19 mouse cellular contexts compared by ENCODE assay signal in the genomic region with DNA sequence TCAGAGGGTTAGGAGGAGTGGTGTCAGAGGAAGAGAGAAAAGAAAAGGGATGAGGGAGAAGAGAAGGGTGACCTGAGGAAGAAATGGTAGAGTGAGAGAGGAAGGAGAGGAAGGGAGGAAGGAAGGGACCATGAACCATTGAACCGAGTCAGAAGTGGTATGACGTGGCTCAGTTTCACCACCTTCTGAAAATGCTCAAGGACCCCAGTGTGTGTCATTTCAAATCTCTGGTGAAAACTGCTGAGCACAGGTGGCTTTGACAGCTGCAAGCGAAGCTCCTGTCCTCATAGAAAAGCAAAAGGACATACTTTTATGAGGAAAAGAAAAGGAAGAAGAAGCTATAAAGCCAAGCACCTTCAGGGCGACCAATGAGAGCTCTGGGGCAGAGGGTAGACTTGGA.
DNase-seq lines count a peak whose midpoint lies in the region; ATAC-seq and TF ChIP-seq lines count a peak whose summit lies in the region.
"Had no signal": no experiment of that assay in that cellular context is flagged by ENCODE, and none has a peak within 500 bp of the region (broad histone marks: within the 10 kb centered on the region; RNA-seq: fewer than 3 reads in every experiment).

No protein-coding gene starts in this region.

- DNase-seq in heart, embryonic 10.5 days (ENCODE audit: low spot score): peak; percentile 61
- DNase-seq in heart, postnatal 36 days: no peak
- peak; percentile 21 for DNase-seq in CH12.LX (ENCODE audit: extremely low read depth)
- DNase-seq: adrenal gland, adult 2 months; adrenal gland, adult 8-10 months; adrenal gland, postnatal 10 days; adrenal gland, postnatal 14 days; adrenal gland, postnatal 25 days; adrenal gland, postnatal 36 days; B cell, adult 2 months; cerebellum, adult 11 months; cerebellum, adult 11-12 months; cerebellum, adult 18-20 months; cerebellum, adult 2 months had no signal

- no peaks in the 10 kb centered on the region for H3K9me3 ChIP-seq in heart, embryonic 10.5 days
- peaks cover 2% of the 10 kb centered on the region for H3K9me3 ChIP-seq in CH12.LX (replicated peaks; ENCODE audit: low read length)
- H3K9me3 ChIP-seq in intestine, postnatal 0 days (ENCODE audit: control insufficient read depth): no peaks in the 10 kb centered on the region

- no peaks in the 10 kb centered on the region for H3K4me1 ChIP-seq in heart, embryonic 10.5 days
- H3K4me1 ChIP-seq in CH12.LX (ENCODE audit: control insufficient read depth in 1 of 2, insufficient read depth in 2 of 2): peaks cover 2 to 13% of the 10 kb centered on the region in 2 experiments; a peak in 2 of 4 replicates
- no peaks in the 10 kb centered on the region for H3K4me1 ChIP-seq in intestine, postnatal 0 days (replicated peaks; ENCODE audit: control insufficient read depth, insufficient read depth, low read length)

- dilution Hi-C loops in CH12.LX (cut with MboI; ENCODE audit: extremely low pct_ligation_motif_present, extremely low pct_unique_long_range_greater_than_20kb, low sequenced_read_pairs): no loop called here

- no peak for TF ChIP-seq POLR2A in CH12.LX (IDR thresholded peaks at IDR 0.05; ENCODE audit: low read depth, low read length)

- 76% methylated on average over 4 of the region's 4 CpGs for WGBS in heart, embryonic 10.5 days
- 85% methylated on average over 4 of the region's 4 CpGs for WGBS in intestine, postnatal 0 days

- H3K9ac ChIP-seq in CH12.LX (ENCODE audit: insufficient read depth, low read depth): no peak overlapping the region
- H3K9ac ChIP-seq in intestine, postnatal 0 days (ENCODE audit: low read depth, low read length): no peak overlapping the region

- ATAC-seq in intestine, postnatal 0 days: no peak
- ATAC-seq: activated CD4-positive, CD25-positive, alpha-beta regulatory T cell, adult 4 months; CD4-positive, CD25-positive, alpha-beta regulatory T cell, adult 4 months; Patski had no signal

- H3K79me2 ChIP-seq in CH12.LX (replicated peaks; ENCODE audit: control insufficient read depth, extremely low read depth, insufficient read depth, poor library complexity, severe bottlenecking): no peaks in the 10 kb centered on the region

- no peak for TF ChIP-seq CTCF in CH12.LX (conservative IDR thresholded peaks at IDR 0.05 in 1 of 2, IDR thresholded peaks at IDR 0.05 in 1 of 2; ENCODE audit: low read depth in 2 of 2, low read length in 2 of 2)
- no peak for TF ChIP-seq CTCF in intestine, postnatal 0 days (IDR thresholded peaks at IDR 0.05; ENCODE audit: low read depth)

- H3K4me3 ChIP-seq in heart, embryonic 10.5 days: no peak overlapping the region
- no peak overlapping the region for H3K4me3 ChIP-seq in CH12.LX (replicated peaks in 1 of 3; ENCODE audit: low read depth in 2 of 3, low read length in 2 of 3, poor library complexity in 1 of 3)
- no peak overlapping the region for H3K4me3 ChIP-seq in intestine, postnatal 0 days (ENCODE audit: low read depth, low read length)

- H3K4me2 ChIP-seq in CH12.LX (ENCODE audit: insufficient read depth, low read depth, poor library complexity, severe bottlenecking): 0 out of 2 replicates have a peak overlapping the region, but pooled peaks have one; percentile 22
- H3K4me2 ChIP-seq in intestine, postnatal 0 days (replicated peaks; ENCODE audit: low read depth): no peak overlapping the region

- H3K27me3 ChIP-seq in heart, embryonic 10.5 days (ENCODE audit: insufficient read depth, poor library complexity, severe bottlenecking): no peaks in the 10 kb centered on the region
- peaks cover 50% of the 10 kb centered on the region for H3K27me3 ChIP-seq in CH12.LX (replicated peaks)
- H3K27me3 ChIP-seq in intestine, postnatal 0 days (replicated peaks; ENCODE audit: control insufficient read depth, insufficient read depth, low read length): no peaks in the 10 kb centered on the region
- H3K27me3 ChIP-seq: Patski had no signal

- intact Hi-C loops in heart, postnatal 36 days (cut with DNase I): no loop called here

- TF ChIP-seq EP300 in CH12.LX (IDR thresholded peaks at IDR 0.05; ENCODE audit: low read length): peak; percentile 66

- no peaks in the 10 kb centered on the region for H3K36me3 ChIP-seq in heart, embryonic 10.5 days
- no peaks in the 10 kb centered on the region for H3K36me3 ChIP-seq in CH12.LX (replicated peaks in 1 of 2; ENCODE audit: control insufficient read depth in 1 of 2, insufficient read depth in 1 of 2, low read length in 1 of 2)
- no peaks in the 10 kb centered on the region for H3K36me3 ChIP-seq in intestine, postnatal 0 days (ENCODE audit: control insufficient read depth, insufficient read depth)
- H3K36me3 ChIP-seq: G1E had no signal

- no peak overlapping the region for H3K27ac ChIP-seq in heart, embryonic 10.5 days
- H3K27ac ChIP-seq in CH12.LX (ENCODE audit: insufficient read depth, low read depth): no peak overlapping the region
- no peak overlapping the region for H3K27ac ChIP-seq in intestine, postnatal 0 days (ENCODE audit: low read depth, low read length)

- in situ Hi-C loops in CH12.LX (cut with MboI; ENCODE audit: low pct_ligation_motif_present, low pct_unique_long_range_greater_than_20kb, low sequenced_read_pairs): loop anchor here (25.0 kb wide), 1 partner anchor 1490 kb away; no protein-coding TSS in a partner anchor

- TF ChIP-seq RAD21 in CH12.LX (IDR thresholded peaks at IDR 0.05; ENCODE audit: low read depth, low read length): no peak

TF ChIP-seq in CH12.LX, 34 proteins besides CTCF, POLR2A, EP300 and RAD21:
- TF ChIP-seq JUND (conservative IDR thresholded peaks at IDR 0.05; ENCODE audit: low read depth, low read length) (peak; percentile 40; the same call in 1 of the 2 replicates), TCF12 (IDR thresholded peaks at IDR 0.05; ENCODE audit: low read depth, low read length) (peak; percentile 59; the same call in 1 of the 2 replicates), PAX5 (IDR thresholded peaks at IDR 0.05; ENCODE audit: low read length) (no peak), E2F4 (IDR thresholded peaks at IDR 0.05; ENCODE audit: insufficient replicate concordance, low read depth, low read length) (no peak), MAX (IDR thresholded peaks at IDR 0.05; ENCODE audit: low read length) (no peak), IRF4 (IDR thresholded peaks at IDR 0.05; ENCODE audit: low read depth, low read length) (peak; percentile 22; the same call in 1 of the 2 replicates), JUN (IDR thresholded peaks at IDR 0.05; ENCODE audit: insufficient read depth, low read depth, low read length) (0 out of 2 replicates have a peak, but pooled peaks have one; percentile 4), ZKSCAN1 (IDR thresholded peaks at IDR 0.05; ENCODE audit: borderline replicate concordance, low read depth, low read length) (no peak), MAFK (IDR thresholded peaks at IDR 0.05; ENCODE audit: insufficient replicate concordance, low read length) (peak; percentile 43; the same call in 1 of the 2 replicates)

Comparison
In these comparisons a context has a peak if more than half of its experiments do, and no peak if none do; other contexts are left out.
1. DNase-seq: peak in heart, embryonic 10.5 days (single experiment) and CH12.LX (single experiment); none in heart, postnatal 36 days (0 of 2).